Mouse (Mus musculus) midbrain, embryonic 11.5 days (tissue): ENCODE measurements around the gene Abcc3. TPM values are rescaled to one million over a fixed set of nuclear protein-coding genes. Genes with fewer than 3 reads are reported as not detected.

Experiments used
- ATAC-seq: fragments of 200-750 bp; cut with Nextera tagmentation; 2 replicates; pipeline ENCODE4 v1.8.0; 2017; ENCODE audit warnings: moderate TSS enrichment, moderate library complexity; ENCODE audit not compliant: low FRiP score
- DNase-seq: peaks from one replicate; pipeline ENCODE4 v3.0.0; 2015; ENCODE audit warnings: low spot score; ENCODE audit errors: missing footprints
- H3K27ac ChIP-seq: fragments of 300-500 bp; sonication (generic); 2 replicates; pipeline ENCODE4 v1.5.1; 2014; ENCODE audit warnings: low read depth, low read length
- H3K27me3 ChIP-seq: fragments of 300-500 bp; sonication (generic); 2 replicates; pipeline ENCODE4 v1.6.1; 2014; ENCODE audit warnings: mild to moderate bottlenecking, low read length, moderate library complexity, mixed read lengths; ENCODE audit not compliant: control insufficient read depth, insufficient read depth
- H3K36me3 ChIP-seq: fragments of 300-500 bp; sonication (generic); 2 replicates; pipeline ENCODE4 v1.6.1; 2014; ENCODE audit warnings: mild to moderate bottlenecking, low read length, moderate library complexity, mixed read lengths; ENCODE audit not compliant: control insufficient read depth, insufficient read depth
- H3K4me1 ChIP-seq: fragments of 300-500 bp; sonication (generic); 2 replicates; pipeline ENCODE4 v1.6.1; 2014; ENCODE audit warnings: low read length; ENCODE audit not compliant: control insufficient read depth, insufficient read depth
- H3K4me2 ChIP-seq: fragments of 300-500 bp; sonication (generic); 2 replicates; pipeline ENCODE4 v1.6.1; 2014; ENCODE audit warnings: mild to moderate bottlenecking, moderate library complexity
- H3K4me3 ChIP-seq: fragments of 300-500 bp; sonication (generic); 2 replicates; pipeline ENCODE4 v1.5.1; 2014; ENCODE audit warnings: low read depth, low read length
- H3K9ac ChIP-seq: fragments of 300-500 bp; sonication (generic); 2 replicates; pipeline ENCODE4 v1.6.1; 2014; ENCODE audit warnings: low read length
- H3K9me3 ChIP-seq: fragments of 300-500 bp; sonication (generic); 2 replicates; pipeline ENCODE4 v1.6.1; 2016; ENCODE audit warnings: low read length; ENCODE audit not compliant: control insufficient read depth
- WGBS: fragments of 180-500 bp; shearing (Covaris S2); extraction: QIAGEN DNeasy Blood & Tissue Kit; methylation state at CpG from one replicate; pipeline ENCODE4 v1.1.7; 2014; 5-methylcytosine and 5-hydroxymethylcytosine counted together
- polyA plus RNA-seq: library from polyadenylated mRNA; unstranded; fragments of >200 nt; fragmentation: Nextera tagmentation; extraction: Ambion mirVana; gene quantifications from 2 replicates; pipeline ENCODE4 v1.2.1, GENCODE M21; 2014

Abcc3 gene
- polyA plus RNA-seq, result 0.47 and 0.49 TPM in 2 replicates

GRCm38 (mm10) chr11:94392672-94393109 is at the start of gene Abcc3:
TSS of gene Abcc3 (minus strand) at chr11:94392997.
- DNase-seq (no peak), ATAC-seq (no peak)
- Histone ChIP-seq H3K36me3 (no peaks in the 10 kb centered on the region), H3K9me3 (no peaks in the 10 kb centered on the region), H3K4me3 (peak within 1 kb of the TSS; percentile 7; the same call in 1 of the 2 replicates), H3K27ac (no peak within 1 kb of the TSS), H3K4me1 (peaks cover 2% of the 10 kb centered on the region; the same call in 1 of the 2 replicates), H3K9ac (peak within 1 kb of the TSS; percentile 33; the same call in 1 of the 2 replicates), H3K4me2 (peak within 1 kb of the TSS; percentile 39), H3K27me3 (peaks cover 2% of the 10 kb centered on the region; the same call in 1 of the 2 replicates)
- WGBS, result 16% methylated on average over 20 of the region's 20 CpGs

GRCm38 (mm10) chr11:94441752-94442151 is 49.0 kb upstream of the Abcc3 start:
- ATAC-seq (peak; percentile 18; the same call in 1 of the 2 replicates), DNase-seq (no peak)
- peaks cover 48% of the 10 kb centered on the region for H3K4me1 ChIP-seq
- no peak overlapping the region; the same call in 1 of the 2 replicates for H3K27ac ChIP-seq
- H3K9ac ChIP-seq, result no peak overlapping the region
- H3K36me3 ChIP-seq, result peaks cover 5% of the 10 kb centered on the region; the same call in 1 of the 2 replicates
- H3K4me2 ChIP-seq, result no peak overlapping the region
- 67% methylated on average over 9 of the region's 9 CpGs for WGBS
- H3K27me3 ChIP-seq, result no peaks in the 10 kb centered on the region
- no peak overlapping the region for H3K4me3 ChIP-seq
- no peaks in the 10 kb centered on the region for H3K9me3 ChIP-seq

DNA sequence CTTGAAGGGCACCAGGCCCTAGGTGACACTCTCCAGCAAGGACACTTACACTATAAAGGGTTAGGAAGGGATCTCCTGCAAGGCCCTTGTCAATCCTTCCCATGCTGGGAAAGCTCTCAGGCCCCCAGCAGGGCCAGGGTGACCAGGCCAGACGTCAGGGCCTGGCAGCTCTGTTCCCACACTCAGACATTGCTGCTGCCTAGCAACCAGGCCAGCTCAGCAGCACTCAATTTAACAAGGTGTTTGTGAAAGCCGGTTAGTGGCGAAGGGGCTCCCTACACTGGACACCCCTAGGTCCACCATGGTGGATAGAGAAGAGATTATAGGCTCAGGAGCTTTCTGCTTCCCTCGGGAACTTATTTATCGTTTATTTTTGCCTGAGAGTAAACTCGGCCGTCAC is 48.3 kb upstream of the Abcc3 start:
- Histone ChIP-seq H3K4me1 (peaks cover 46% of the 10 kb centered on the region), H3K9me3 (no peaks in the 10 kb centered on the region), H3K9ac (peak overlapping the region; percentile 17; the same call in 1 of the 2 replicates), H3K4me3 (no peak overlapping the region), H3K4me2 (no peak overlapping the region), H3K27me3 (no peaks in the 10 kb centered on the region), H3K27ac (no peak overlapping the region), H3K36me3 (peaks cover 5% of the 10 kb centered on the region; the same call in 1 of the 2 replicates)
- DNase-seq, result no peak
- ATAC-seq, result peak; percentile 56; the same call in 1 of the 2 replicates
- WGBS, result 23% methylated on average over 7 of the region's 7 CpGs

DNA sequence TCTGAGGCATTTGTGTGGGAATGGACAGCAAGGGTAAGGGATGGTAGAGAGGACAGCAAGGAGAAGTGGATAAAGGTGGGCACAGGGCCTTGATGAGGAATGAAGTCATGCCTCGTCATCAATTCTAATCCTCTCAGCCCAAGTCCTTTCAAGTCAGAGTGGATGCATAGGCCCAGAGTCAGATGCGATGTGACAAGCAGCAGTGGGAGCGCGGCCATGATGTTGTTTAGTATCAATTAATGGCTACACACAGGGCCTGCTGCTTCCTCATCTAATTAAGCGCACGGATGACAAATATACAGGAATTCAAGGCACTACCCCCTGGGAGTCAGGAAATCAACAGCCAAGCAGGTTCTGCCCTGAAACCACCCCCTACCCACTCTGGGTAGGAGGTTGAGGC is 47.6 kb upstream of the Abcc3 start:
- ATAC-seq (no peak), DNase-seq (no peak)
- peaks cover 39% of the 10 kb centered on the region for H3K4me1 ChIP-seq
- H3K4me2 ChIP-seq, result no peak overlapping the region
- H3K36me3 ChIP-seq, result peaks cover 5% of the 10 kb centered on the region; the same call in 1 of the 2 replicates
- H3K27me3 ChIP-seq, result no peaks in the 10 kb centered on the region
- H3K27ac ChIP-seq, result no peak overlapping the region
- H3K9me3 ChIP-seq, result no peaks in the 10 kb centered on the region
- 73% methylated on average over 6 of the region's 6 CpGs for WGBS
- H3K9ac ChIP-seq, result no peak overlapping the region
- no peak overlapping the region for H3K4me3 ChIP-seq

DNA sequence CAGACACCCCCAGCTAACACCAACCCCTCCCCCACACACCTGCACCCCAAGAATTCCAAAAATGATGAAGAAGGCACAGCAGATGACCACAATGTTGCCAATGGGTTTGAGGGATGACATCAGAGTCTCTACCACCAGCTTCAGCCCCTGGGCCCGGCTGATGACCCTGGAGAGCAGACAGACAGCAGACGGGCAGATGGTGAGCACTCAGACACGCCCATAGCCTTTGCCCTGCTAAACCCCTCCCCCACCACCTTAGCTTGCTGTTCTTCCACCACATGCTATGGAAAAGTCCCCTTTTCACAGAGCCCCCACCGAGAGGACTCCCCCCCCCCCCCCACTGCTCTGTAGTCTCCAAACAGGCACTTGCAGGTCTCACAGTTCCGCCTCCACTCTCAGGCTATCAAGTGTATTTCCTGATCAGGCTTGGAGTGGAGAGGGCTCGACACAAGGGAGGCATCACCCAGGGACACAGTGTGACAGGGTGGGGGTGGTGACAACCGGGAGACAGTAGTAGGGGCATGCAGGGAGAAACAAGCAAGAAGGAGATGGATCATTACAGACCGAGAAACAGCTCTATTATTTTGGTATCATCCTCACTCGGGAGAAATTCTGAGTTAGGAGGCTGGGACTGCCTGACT is 36.3 kb upstream of the Abcc3 start:
- H3K9ac ChIP-seq, result no peak overlapping the region
- H3K4me1 ChIP-seq, result peaks cover 25% of the 10 kb centered on the region
- no peak for DNase-seq
- 32% methylated on average over 9 of the region's 9 CpGs for WGBS
- H3K9me3 ChIP-seq, result no peaks in the 10 kb centered on the region
- no peaks in the 10 kb centered on the region; the same call in 1 of the 2 replicates for H3K27me3 ChIP-seq
- no peak overlapping the region for H3K4me3 ChIP-seq
- H3K27ac ChIP-seq, result peak overlapping the region; percentile 61; the same call in 1 of the 2 replicates
- peaks cover 3% of the 10 kb centered on the region for H3K36me3 ChIP-seq
- ATAC-seq, result peak; percentile 67
- H3K4me2 ChIP-seq, result no peak overlapping the region

GRCm38 (mm10) chr11:94428091-94428835 is 35.5 kb upstream of the Abcc3 start:
- peak; percentile 41 for ATAC-seq

GRCm38 (mm10) chr11:94425656-94426055 is 32.9 kb upstream of the Abcc3 start:
- peaks cover 3% of the 10 kb centered on the region for H3K36me3 ChIP-seq
- DNase-seq, result no peak
- no peaks in the 10 kb centered on the region for H3K27me3 ChIP-seq
- no peak overlapping the region for H3K4me3 ChIP-seq
- H3K4me2 ChIP-seq, result no peak overlapping the region
- H3K9me3 ChIP-seq, result no peaks in the 10 kb centered on the region
- H3K9ac ChIP-seq, result no peak overlapping the region
- H3K4me1 ChIP-seq, result peaks cover 23% of the 10 kb centered on the region
- ATAC-seq, result no peak
- H3K27ac ChIP-seq, result no peak overlapping the region
- WGBS, result 75% methylated on average over 14 of the region's 14 CpGs

More at GRCm38 (mm10) chr11:94428091-94428835, 35.5 kb upstream of the Abcc3 start:
- Histone ChIP-seq H3K4me3 (no peak overlapping the region), H3K27ac (peak overlapping the region; percentile 61; the same call in 1 of the 2 replicates), H3K9ac (no peak overlapping the region), H3K36me3 (peaks cover 3% of the 10 kb centered on the region), H3K27me3 (no peaks in the 10 kb centered on the region), H3K4me1 (peaks cover 20% of the 10 kb centered on the region), H3K4me2 (no peak overlapping the region), H3K9me3 (no peaks in the 10 kb centered on the region)
- 66% methylated on average over 4 of the region's 4 CpGs for WGBS
- DNase-seq, result no peak

DNA sequence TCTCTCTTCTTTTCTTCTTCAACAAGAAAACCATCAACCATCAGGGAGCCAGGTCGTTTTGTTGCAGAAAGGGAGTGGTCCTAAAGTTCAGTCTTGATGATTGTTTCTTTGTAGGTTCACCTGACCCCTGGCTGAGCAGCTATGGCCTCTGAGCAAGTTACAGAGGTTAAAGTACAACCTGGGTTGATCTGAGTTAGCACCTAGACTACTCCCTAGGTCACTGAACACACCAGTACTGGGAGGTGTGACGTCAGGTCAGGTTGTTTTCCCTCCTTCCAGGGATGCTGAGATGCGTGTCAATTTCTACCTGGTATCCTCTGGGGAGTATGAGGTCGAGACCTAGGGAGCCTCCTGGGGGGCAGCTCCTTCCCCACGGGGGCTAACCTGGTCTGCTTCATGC is 32.4 kb upstream of the Abcc3 start:
- WGBS, result 63% methylated on average over 5 of the region's 5 CpGs
- H3K4me1 ChIP-seq, result peaks cover 23% of the 10 kb centered on the region
- DNase-seq (no peak), ATAC-seq (no peak)
- H3K4me2 ChIP-seq, result no peak overlapping the region
- H3K4me3 ChIP-seq, result no peak overlapping the region
- H3K27me3 ChIP-seq, result no peaks in the 10 kb centered on the region
- peaks cover 3% of the 10 kb centered on the region for H3K36me3 ChIP-seq
- H3K27ac ChIP-seq, result no peak overlapping the region
- H3K9ac ChIP-seq, result no peak overlapping the region
- no peaks in the 10 kb centered on the region for H3K9me3 ChIP-seq

GRCm38 (mm10) chr11:94424380-94424779 is 31.6 kb upstream of the Abcc3 start:
- H3K27me3 ChIP-seq, result no peaks in the 10 kb centered on the region
- H3K27ac ChIP-seq, result no peak overlapping the region
- H3K4me2 ChIP-seq, result no peak overlapping the region
- no peak overlapping the region for H3K9ac ChIP-seq
- peaks cover 19% of the 10 kb centered on the region for H3K4me1 ChIP-seq
- WGBS, result 72% methylated on average over 15 of the region's 15 CpGs
- peaks cover 3% of the 10 kb centered on the region for H3K36me3 ChIP-seq
- H3K4me3 ChIP-seq, result no peak overlapping the region
- ATAC-seq (no peak), DNase-seq (no peak)
- H3K9me3 ChIP-seq, result no peaks in the 10 kb centered on the region
